Mouse (Mus musculus) liver, adult 2 months (tissue): ENCODE measurements around the gene Pms2. TPM values are rescaled to one million over a fixed set of nuclear protein-coding genes. Genes with fewer than 3 reads are reported as not detected.
A peak's percentile ranks its signal among the peaks of the same experiment; 100 is the strongest.

Experiments
- DNase-seq: peaks from one replicate; pipeline ENCODE4 v3.0.0-alpha.2; 2011; ENCODE audit warnings: low read depth, low spot score; ENCODE audit errors: extremely low read depth
- H3K27ac ChIP-seq: fragments of 200-500 bp; replicated peaks from 2 replicates; pipeline ENCODE4 v1.5.1; 2012; ENCODE audit warnings: low read depth, mild to moderate bottlenecking, control low read depth, inconsistent platforms, low read length; ENCODE audit not compliant: insufficient read depth
- H3K27me3 ChIP-seq: fragments of 200-500 bp; 2 replicates; pipeline ENCODE4 v1.6.1; 2012; ENCODE audit warnings: mild to moderate bottlenecking, moderate library complexity, low read length, inconsistent platforms; ENCODE audit not compliant: control insufficient read depth, insufficient read depth
- H3K36me3 ChIP-seq: fragments of 200-500 bp; 2 replicates; pipeline ENCODE4 v1.6.1; 2012; ENCODE audit warnings: low read length, inconsistent platforms; ENCODE audit not compliant: control insufficient read depth, insufficient read depth
- H3K4me1 ChIP-seq: fragments of 200-500 bp; 2 replicates; pipeline ENCODE4 v1.6.1; 2011; ENCODE audit warnings: low read length; ENCODE audit not compliant: control insufficient read depth, insufficient read depth
- H3K4me3 ChIP-seq: fragments of 200-500 bp; 2 replicates; pipeline ENCODE4 v1.5.1; 2011; ENCODE audit warnings: low read depth, mild to moderate bottlenecking, control low read depth, low read length, moderate library complexity; ENCODE audit not compliant: insufficient read depth
- H3K79me2 ChIP-seq: fragments of 200-500 bp; 2 replicates; pipeline ENCODE4 v1.6.1; 2012; ENCODE audit warnings: inconsistent platforms, mild to moderate bottlenecking, low read length, moderate library complexity; ENCODE audit not compliant: control insufficient read depth, insufficient read depth
- H3K9ac ChIP-seq: fragments of 200-500 bp; 2 replicates; pipeline ENCODE4 v1.6.1; 2012; ENCODE audit warnings: low read depth, mild to moderate bottlenecking, control low read depth, inconsistent platforms, low read length
- CTCF ChIP-seq: fragments of 200-500 bp; IDR thresholded peaks from 2 replicates; pipeline ENCODE4 v1.5.1; 2011; ENCODE audit warnings: low read depth, low read length, control low read depth
- POLR2A ChIP-seq: fragments of 200-500 bp; IDR thresholded peaks from 2 replicates; pipeline ENCODE4 v1.6.1; 2011; ENCODE audit warnings: low read length, control low read depth; ENCODE audit not compliant: insufficient read depth; ENCODE audit errors: extremely low read depth
- WGBS: fragments of 180-500 bp; shearing (Covaris S2); methylation state at CpG from one replicate; pipeline ENCODE4 v1.1.7; 2018; 5-methylcytosine and 5-hydroxymethylcytosine counted together
- polyA plus RNA-seq: library from polyadenylated mRNA; depleted of rRNA; stranded (reverse); fragments of >200 nt; gene quantifications from 2 replicates; pipeline ENCODE4 v1.2.3, GENCODE M21; 2012
- total RNA-seq: library from RNA; depleted of rRNA; stranded (reverse); fragments of >200 nt; gene quantifications from 2 replicates; pipeline ENCODE4 v1.2.3, GENCODE M21; 2014

Pms2 gene
- total and polyA plus RNA-seq, 2 experiments: 0.88 to 2.1 TPM

DNA sequence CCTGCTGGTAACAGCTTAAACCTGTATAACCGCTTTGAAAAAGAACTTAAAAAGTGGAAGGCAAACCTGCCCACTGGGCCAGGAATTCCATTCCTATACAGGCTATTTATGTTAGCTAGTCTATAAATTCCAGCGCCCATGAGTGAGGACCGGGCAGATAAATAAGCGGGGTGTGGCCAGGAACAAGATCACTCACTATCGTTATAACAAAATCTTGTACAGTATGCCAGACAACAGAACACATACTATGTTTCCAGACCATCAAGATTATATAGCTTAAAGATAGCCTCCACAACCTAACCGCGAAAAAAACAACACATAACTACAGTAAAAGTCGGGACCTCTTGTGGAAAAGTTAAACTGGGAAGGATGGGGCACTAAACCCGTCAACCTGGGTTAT, 838 bp upstream of the Pms2 start:
- 2% methylated on average over 9 of the region's 9 CpGs for WGBS
- no peaks in the 10 kb centered on the region for H3K27me3 ChIP-seq
- DNase-seq: no peak
- H3K4me3 ChIP-seq: peak overlapping the region; percentile 65
- TF ChIP-seq POLR2A (no peak), CTCF (no peak)
- peaks cover 1% of the 10 kb centered on the region for H3K36me3 ChIP-seq
- 0 out of 2 replicates have a peak overlapping the region, but pooled peaks have one; percentile 40 for H3K27ac ChIP-seq
- peaks cover 5% of the 10 kb centered on the region; the same call in 1 of the 2 replicates for H3K79me2 ChIP-seq
- peak overlapping the region; percentile 57 for H3K9ac ChIP-seq
- H3K4me1 ChIP-seq: peaks cover 2% of the 10 kb centered on the region; the same call in 1 of the 2 replicates

- Histone ChIP-seq H3K27me3 (no peaks in the 10 kb centered on the region), H3K79me2 (no peaks in the 10 kb centered on the region; the same call in 1 of the 2 replicates), H3K9ac (no peak overlapping the region), H3K4me3 (no peak overlapping the region), H3K27ac (no peak overlapping the region), H3K36me3 (peaks cover 7% of the 10 kb centered on the region; the same call in 1 of the 2 replicates), H3K4me1 (no peaks in the 10 kb centered on the region)
- 95% methylated on average over 9 of the region's 9 CpGs for WGBS
- no peak for DNase-seq
- TF ChIP-seq POLR2A (no peak), CTCF (no peak)
These were observed 6.5 kb downstream of the Pms2 start for GRCm38 (mm10) chr5:143916221-143916620.

DNA sequence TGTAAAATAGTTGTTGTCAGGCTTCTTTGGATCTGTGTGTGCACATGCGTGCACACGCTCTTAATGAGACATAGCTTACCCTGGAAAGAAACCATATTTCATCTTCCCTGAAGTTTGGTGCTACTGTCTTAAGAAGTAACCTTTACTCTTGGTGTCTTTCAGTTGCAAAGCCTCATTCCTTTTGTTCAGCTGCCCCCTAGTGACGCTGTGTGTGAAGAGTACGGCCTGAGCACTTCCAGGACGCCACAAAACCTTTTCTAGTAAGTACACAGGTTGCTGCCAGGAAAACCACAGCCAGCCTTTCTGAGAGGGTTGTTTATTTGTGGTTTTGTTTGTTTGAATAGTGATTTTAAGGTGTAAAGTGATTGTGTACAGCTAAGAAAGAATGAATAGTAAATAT, 7.7 kb downstream of the Pms2 start:
- TF ChIP-seq CTCF (peak; percentile 57), POLR2A (no peak)
- Histone ChIP-seq H3K4me1 (no peaks in the 10 kb centered on the region), H3K27me3 (no peaks in the 10 kb centered on the region), H3K79me2 (no peaks in the 10 kb centered on the region), H3K36me3 (peaks cover 14% of the 10 kb centered on the region; the same call in 1 of the 2 replicates), H3K27ac (no peak overlapping the region), H3K4me3 (no peak overlapping the region), H3K9ac (no peak overlapping the region)
- 59% methylated on average over 5 of the region's 5 CpGs for WGBS
- peak; percentile 46 for DNase-seq

- 95% methylated on average over 3 of the region's 3 CpGs for WGBS
- Histone ChIP-seq H3K27me3 (no peaks in the 10 kb centered on the region), H3K27ac (no peak overlapping the region), H3K79me2 (no peaks in the 10 kb centered on the region), H3K4me1 (no peaks in the 10 kb centered on the region), H3K36me3 (peaks cover 14% of the 10 kb centered on the region; the same call in 1 of the 2 replicates), H3K9ac (no peak overlapping the region), H3K4me3 (no peak overlapping the region)
- TF ChIP-seq CTCF (no peak), POLR2A (no peak)
- DNase-seq: no peak
These were observed 8.4 kb downstream of the Pms2 start for GRCm38 (mm10) chr5:143918120-143918519.

DNA sequence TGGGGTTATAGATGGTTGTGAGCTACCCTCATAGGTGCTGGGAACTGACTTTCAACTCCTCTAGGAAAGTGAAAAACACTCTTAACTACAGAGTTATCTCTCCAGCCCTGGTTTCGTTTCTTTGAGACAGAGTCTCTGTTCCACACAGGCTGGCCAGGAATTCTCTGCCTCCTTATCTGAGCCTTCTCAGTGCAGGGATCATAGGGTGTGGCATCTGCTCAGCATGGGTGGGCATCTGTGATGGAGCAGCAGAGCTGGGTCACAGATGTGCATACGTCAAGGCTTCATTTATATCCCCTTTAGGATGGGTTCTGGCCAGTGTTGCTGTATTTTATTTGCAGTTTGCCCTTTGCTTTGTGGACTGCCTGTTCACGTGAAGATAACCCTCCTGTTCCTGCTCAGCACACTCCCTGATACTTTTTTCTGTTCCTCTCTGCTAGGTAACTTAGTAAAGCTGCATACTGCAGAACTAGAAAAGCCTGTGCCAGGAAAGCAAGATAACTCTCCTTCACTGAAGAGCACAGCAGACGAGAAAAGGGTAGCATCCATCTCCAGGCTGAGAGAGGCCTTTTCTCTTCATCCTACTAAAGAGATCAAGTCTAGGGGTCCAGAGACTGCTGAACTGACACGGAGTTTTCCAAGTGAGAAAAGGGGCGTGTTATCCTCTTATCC, 15.2 kb downstream of the Pms2 start:
- 88% methylated on average over 6 of the region's 6 CpGs for WGBS
- Histone ChIP-seq H3K4me1 (no peaks in the 10 kb centered on the region), H3K4me3 (no peak overlapping the region), H3K27ac (no peak overlapping the region), H3K36me3 (peaks cover 28% of the 10 kb centered on the region), H3K79me2 (no peaks in the 10 kb centered on the region), H3K9ac (no peak overlapping the region), H3K27me3 (no peaks in the 10 kb centered on the region)
- DNase-seq: no peak
- no peak for TF ChIP-seq POLR2A
- no peak for TF ChIP-seq CTCF

DNA sequence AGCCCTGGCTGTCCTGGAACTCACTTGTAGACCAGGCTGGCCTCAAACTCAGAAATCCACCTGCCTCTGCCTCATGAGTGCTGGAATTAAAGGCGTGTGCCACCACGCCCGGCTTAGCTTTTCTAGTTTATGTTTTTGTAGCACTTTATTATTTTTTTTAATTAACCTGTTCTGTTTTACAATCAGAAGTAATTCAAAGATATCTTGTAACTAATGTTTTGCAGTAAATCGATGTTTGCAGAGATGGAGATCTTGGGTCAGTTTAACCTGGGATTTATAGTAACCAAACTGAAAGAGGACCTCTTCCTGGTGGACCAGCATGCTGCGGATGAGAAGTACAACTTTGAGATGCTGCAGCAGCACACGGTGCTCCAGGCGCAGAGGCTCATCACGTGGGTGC, 18.1 kb downstream of the Pms2 start, which contains the start of gene Gm42421:
Gene Gm42421, plus strand, starts transcription at position 301 of the 400 bp plus-strand sequence.
- DNase-seq: no peak

More for the DNA sequence above, 18.1 kb downstream of the Pms2 start, which contains the start of gene Gm42421:
- H3K27me3 ChIP-seq: no peaks in the 10 kb centered on the region
- no peak within 1 kb of the TSS for H3K27ac ChIP-seq
- H3K9ac ChIP-seq: no peak within 1 kb of the TSS
- WGBS: 97% methylated on average over 8 of the region's 8 CpGs
- peaks cover 23% of the 10 kb centered on the region for H3K36me3 ChIP-seq
- H3K4me3 ChIP-seq: no peak within 1 kb of the TSS
- no peaks in the 10 kb centered on the region for H3K79me2 ChIP-seq
- TF ChIP-seq CTCF (no peak), POLR2A (no peak)
- no peaks in the 10 kb centered on the region for H3K4me1 ChIP-seq
